Comparison of ENCODE assay signal across 8 mouse cellular contexts in the genomic region with DNA sequence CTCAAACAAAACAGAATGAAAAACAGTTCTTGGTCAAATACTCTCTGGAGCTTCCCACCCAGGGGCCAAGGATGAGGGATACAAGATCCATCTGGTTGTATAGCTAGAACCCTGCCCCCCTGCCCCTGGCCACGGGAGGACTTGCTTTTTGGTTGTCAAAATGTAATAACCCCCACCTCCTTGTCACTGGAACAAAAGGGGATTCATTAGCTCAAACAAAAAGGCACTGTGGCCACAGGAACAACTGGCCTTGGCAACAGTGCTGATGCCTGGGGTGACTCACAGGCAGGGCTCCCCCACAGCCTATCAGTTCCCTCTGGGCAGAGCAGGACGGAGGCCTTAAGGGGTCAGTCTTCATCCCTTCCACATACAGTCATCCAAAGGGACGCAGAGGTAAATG. TPM values are rescaled to one million over a fixed set of nuclear protein-coding genes. Genes with fewer than 3 reads are reported as not detected.
DNase-seq lines count a peak whose midpoint lies in the region; ATAC-seq lines count a peak whose summit lies in the region.

No protein-coding gene starts in this region.

- 20% methylated on average over 3 of the region's 3 CpGs for WGBS in neural tube, embryonic 13.5 days
- 28% methylated on average over 3 of the region's 3 CpGs for WGBS in neural tube, embryonic 15.5 days

- H3K4me2 ChIP-seq in neural tube, embryonic 13.5 days: no peak overlapping the region
- H3K4me2 ChIP-seq in neural tube, embryonic 15.5 days: no peak overlapping the region

- H3K9ac ChIP-seq in neural tube, embryonic 13.5 days: no peak overlapping the region
- H3K9ac ChIP-seq in neural tube, embryonic 15.5 days (replicated peaks): no peak overlapping the region

- H3K27me3 ChIP-seq in neural tube, embryonic 13.5 days: no peaks in the 10 kb centered on the region
- no peaks in the 10 kb centered on the region for H3K27me3 ChIP-seq in neural tube, embryonic 15.5 days (replicated peaks)

- peak; percentile 25 for DNase-seq in embryo, embryonic 10 days (ENCODE audit: low spot score)
- DNase-seq in embryo, embryonic 9.5 days (ENCODE audit: extremely low spot score): no peak
- DNase-seq in heart, adult 18-20 months: peak; percentile 60 to 67
- peak; percentile 18 to 40 for DNase-seq in left cerebral cortex, adult 18-20 months (ENCODE audit: low spot score in 2 of 2)

- no peaks in the 10 kb centered on the region for H3K36me3 ChIP-seq in neural tube, embryonic 13.5 days
- H3K36me3 ChIP-seq in neural tube, embryonic 15.5 days: no peaks in the 10 kb centered on the region

- H3K4me3 ChIP-seq in neural tube, embryonic 13.5 days: no peak overlapping the region
- H3K4me3 ChIP-seq in neural tube, embryonic 15.5 days (replicated peaks): no peak overlapping the region

- H3K4me1 ChIP-seq in neural tube, embryonic 13.5 days (replicated peaks): peaks cover 4% of the 10 kb centered on the region; the same call in 1 of the 2 replicates
- H3K4me1 ChIP-seq in neural tube, embryonic 15.5 days: peaks cover 9% of the 10 kb centered on the region; the same call in 1 of the 2 replicates

- ATAC-seq in neural tube, embryonic 13.5 days (ENCODE audit: low read depth): peak; percentile 73; the same call in 1 of the 2 replicates
- no peak for ATAC-seq in neural tube, embryonic 15.5 days (ENCODE audit: low FRiP score)
- ATAC-seq in erythroblast, adult 5-6 weeks (replicated peaks; ENCODE audit: low FRiP score, poor library complexity, severe bottlenecking): no peak
- ATAC-seq in megakaryocyte, adult 5-6 weeks (ENCODE audit: poor library complexity, severe bottlenecking): no peak

- H3K9me3 ChIP-seq in neural tube, embryonic 13.5 days: no peaks in the 10 kb centered on the region
- H3K9me3 ChIP-seq in neural tube, embryonic 15.5 days (replicated peaks): no peaks in the 10 kb centered on the region

- H3K27ac ChIP-seq in neural tube, embryonic 13.5 days (replicated peaks): no peak overlapping the region
- no peak overlapping the region for H3K27ac ChIP-seq in neural tube, embryonic 15.5 days (replicated peaks)

RNA-seq across cellular contexts. Expression of gene 4931406P16Rik, which starts 6.6 kb away (rescaled TPM):
- 32.5 and 34.9 TPM in 2 replicates for polyA plus RNA-seq in neural tube, embryonic 13.5 days (2015; fragmentation: Nextera tagmentation; extraction: Ambion mirVana)
- polyA plus RNA-seq in neural tube, embryonic 15.5 days (2015; fragmentation: Nextera tagmentation; extraction: Ambion mirVana): 30.1 and 30.8 TPM in 2 replicates
- total RNA-seq in heart, adult 18-20 months (2021): 10 to 100 TPM; 34.8 to 41.3 TPM
- 10 to 100 TPM; 38.5 to 39.1 TPM for total RNA-seq in left cerebral cortex, adult 18-20 months (2021)
- 148 and 159 TPM in 2 replicates for total RNA-seq in erythroblast, adult 5-6 weeks (2015; ENCODE audit: low replicate concordance)
- total RNA-seq in erythroblast, adult 5-6 weeks (2017; ENCODE audit: low replicate concordance): 140 and 157 TPM in 2 replicates
- total RNA-seq in megakaryocyte, adult 5-6 weeks (2015): 18.6 and 23.2 TPM in 2 replicates
- total RNA-seq in megakaryocyte, adult 5-6 weeks (2017): 19.4 and 23.7 TPM in 2 replicates
